Mouse (Mus musculus) E14TG2a.4 (cell line): Measurements from ENCODE around the gene Micu1.

Experiments
- CTCF ChIP-seq: conservative IDR thresholded peaks from 2 replicates; pipeline ENCODE4 v1.5.1; 2014; ENCODE audit warnings: low read length
- NANOG ChIP-seq: IDR thresholded peaks from 2 replicates; pipeline ENCODE4 v1.6.1; 2014; ENCODE audit warnings: borderline replicate concordance, low read length, mixed read lengths
- POU5F1 ChIP-seq: IDR thresholded peaks from 2 replicates; pipeline ENCODE4 v1.6.1; 2014; ENCODE audit warnings: low read length, borderline replicate concordance

DNA sequence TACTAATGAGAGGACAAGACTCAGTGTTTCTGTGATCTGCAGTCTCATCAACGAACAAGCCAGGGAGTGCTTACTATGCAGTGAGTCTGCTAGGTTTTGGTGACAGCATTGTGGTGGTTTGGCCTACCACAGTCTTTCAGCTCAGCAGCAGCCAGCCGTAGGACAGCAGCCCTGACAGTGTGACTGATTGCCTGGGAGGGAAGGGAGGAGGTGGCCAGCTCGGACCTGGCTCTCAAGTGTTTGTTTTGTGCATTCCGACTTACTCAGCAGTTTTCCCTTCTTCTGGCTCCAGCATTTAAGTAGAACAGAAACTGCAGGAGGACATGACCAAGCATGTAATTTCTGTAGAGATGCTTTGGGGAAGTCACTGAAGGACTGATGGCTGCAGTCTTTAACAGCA lies 39.2 kb downstream of the Micu1 start:
- no peak for TF ChIP-seq CTCF
- no peak for TF ChIP-seq POU5F1
- no peak for TF ChIP-seq NANOG
